ENCODE assay signal across 24 mouse cellular contexts in the genomic region with DNA sequence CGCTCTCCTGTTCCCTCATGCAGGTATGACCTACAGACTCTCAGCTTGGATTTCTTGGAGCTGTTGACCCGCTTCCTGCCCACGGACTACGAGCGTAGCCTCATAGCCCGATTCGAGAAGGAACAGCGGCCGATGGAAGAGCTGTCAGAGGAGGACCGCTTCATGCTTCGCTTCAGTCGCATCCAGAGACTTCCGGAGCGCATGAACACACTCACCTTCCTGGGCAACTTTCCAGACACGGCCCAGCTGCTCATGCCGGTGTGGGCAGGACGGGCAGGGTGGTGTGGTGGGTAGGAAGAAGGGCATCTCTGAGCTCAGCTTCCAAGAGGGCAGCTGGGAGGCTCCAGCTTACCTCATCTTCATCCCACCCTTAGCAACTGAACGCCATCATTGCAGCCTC. TPM values are rescaled to one million over a fixed set of nuclear protein-coding genes. Genes with fewer than 3 reads are reported as not detected.
DNase-seq lines count a peak whose midpoint lies in the region; TF ChIP-seq lines count a peak whose summit lies in the region.
"Had no signal": no experiment of that assay in that cellular context is flagged by ENCODE, and none has a peak within 500 bp of the region (broad histone marks: within the 10 kb centered on the region; RNA-seq: fewer than 3 reads in every experiment).

No protein-coding gene starts in this region.

- no peak overlapping the region for H3K4me3 ChIP-seq in gastrocnemius, adult 2 months
- peak overlapping the region; percentile 62 for H3K4me3 ChIP-seq in left cerebral cortex, adult 2 months
- H3K4me3 ChIP-seq: forebrain, embryonic 13.5 days; heart, adult 2 months; heart, embryonic 13.5 days; limb, embryonic 13.5 days; liver, embryonic 12.5 days; midbrain, embryonic 10.5 days; neural tube, embryonic 15.5 days had no signal

- peak; percentile 33 for DNase-seq in gastrocnemius, adult 2 months
- no peak for DNase-seq in gastrocnemius, postnatal 14 days
- peak in 1 of 2 experiments; percentile 64 for DNase-seq in left cerebral cortex, adult 2 months (ENCODE audit: extremely low spot score in 1 of 2, low spot score in 2 of 2)
- no peak for DNase-seq in left cerebral cortex, adult 9 months (ENCODE audit: low spot score in 2 of 2)
- DNase-seq in cerebellum, adult 18-20 months, result peak; percentile 41 to 56
- peak; percentile 29 to 60 for DNase-seq in cerebellum, postnatal 14 days
- DNase-seq in B cell, adult 2 months, result no peak
- DNase-seq: adrenal gland, postnatal 36 days; heart, postnatal 14 days; lung, adult 18-20 months; lung, postnatal 10 days; right cerebral cortex, adult 18-20 months; thymus, adult 18-20 months; thymus, postnatal 4 days had no signal

- intact Hi-C loops in gastrocnemius, adult 2 months (cut with DNase I), result no loop called here
- intact Hi-C loops in gastrocnemius, postnatal 14 days (cut with DNase I; ENCODE audit: low total_unique reads), result no loop called here
- intact Hi-C loops in left cerebral cortex, adult 2 months (cut with DNase I), result loop anchor here (10.0 kb wide), 1 partner anchor 470 kb away; no protein-coding TSS in a partner anchor

- H3K27ac ChIP-seq in gastrocnemius, adult 2 months, result no peak overlapping the region
- peak overlapping the region; percentile 98 for H3K27ac ChIP-seq in left cerebral cortex, adult 2 months
- H3K27ac ChIP-seq: forebrain, embryonic 13.5 days; heart, adult 2 months; heart, embryonic 13.5 days; hindbrain, postnatal 0 days; limb, embryonic 13.5 days; liver, embryonic 12.5 days; midbrain, embryonic 10.5 days; neural tube, embryonic 15.5 days had no signal

- no peak for TF ChIP-seq CTCF in gastrocnemius, adult 2 months (IDR thresholded peaks at IDR 0.05)
- TF ChIP-seq CTCF in left cerebral cortex, adult 2 months (IDR thresholded peaks at IDR 0.05), result no peak

RNA-seq across cellular contexts. Expression of a gene that starts 13.1 kb away (rescaled TPM):
- not detected for total RNA-seq in gastrocnemius, adult 2 months (2021)
- total RNA-seq in gastrocnemius, postnatal 14 days (2021), result not detected
- total RNA-seq in left cerebral cortex, adult 2 months (2021), result 1 to 10 TPM; 2.2 to 2.7 TPM
- total RNA-seq: adrenal gland, postnatal 36 days; ES-E14; gastrocnemius, adult 8-10 months; heart, adult 2 months; heart, postnatal 14 days; hindbrain, postnatal 0 days had no signal

RNA-seq across cellular contexts. Expression of a gene that starts 23.0 kb away (rescaled TPM):
- total RNA-seq in gastrocnemius, adult 2 months (2021), result not detected
- not detected for total RNA-seq in gastrocnemius, postnatal 14 days (2021)
- 1 to 10 TPM; 1.7 to 2.9 TPM for total RNA-seq in left cerebral cortex, adult 2 months (2021)
- total RNA-seq: adrenal gland, postnatal 36 days; ES-E14; gastrocnemius, adult 8-10 months; heart, adult 2 months; heart, postnatal 14 days had no signal

RNA-seq across cellular contexts. Expression of a gene that starts 24.3 kb away (rescaled TPM):
- 1 to 10 TPM; 4.2 to 5.7 TPM for total RNA-seq in gastrocnemius, adult 2 months (2021)
- 1 to 10 TPM; 6.7 to 7.3 TPM for total RNA-seq in gastrocnemius, postnatal 14 days (2021)
- 100 to 1,000 TPM; 186 to 209 TPM for total RNA-seq in left cerebral cortex, adult 2 months (2021)

Comparison
In these comparisons a context has a peak if more than half of its experiments do, and no peak if none do; other contexts are left out.
1. DNase-seq: peak in gastrocnemius, adult 2 months (single experiment), cerebellum, adult 18-20 months (2 of 2) and cerebellum, postnatal 14 days (2 of 2); none in gastrocnemius, postnatal 14 days (single experiment), left cerebral cortex, adult 9 months (0 of 2) and B cell, adult 2 months (0 of 2).
2. RNA of a gene that starts 24.3 kb away (total RNA-seq): 186 to 209 TPM in left cerebral cortex, adult 2 months; 6.7 to 7.3 TPM in gastrocnemius, postnatal 14 days and 4.2 to 5.7 TPM in gastrocnemius, adult 2 months; every median in the first group is over 10 times any median in the second.